Mouse (Mus musculus): Measurements from ENCODE around the gene Ccni. TPM values are rescaled to one million over a fixed set of nuclear protein-coding genes. Genes with fewer than 3 reads are reported as not detected.

Ccni gene
- total and polyA plus RNA-seq, 3 experiments, result 56.5 to 166 (median 147) TPM

- Histone ChIP-seq H3K27me3 (ENCODE audit: control insufficient read depth, insufficient read depth, low read length) (no peaks in the 10 kb centered on the region), H3K9ac (ENCODE audit: low read depth, low read length) (no peak overlapping the region), H3K4me1 (ENCODE audit: control insufficient read depth, insufficient read depth, low read length) (no peaks in the 10 kb centered on the region), H3K27ac (no peak overlapping the region), H3K79me2 (replicated peaks; ENCODE audit: control insufficient read depth, insufficient read depth, low read length) (no peaks in the 10 kb centered on the region), H3K4me3 (no peak overlapping the region), H3K36me3 (ENCODE audit: control insufficient read depth, insufficient read depth, low read length) (no peaks in the 10 kb centered on the region)
- TF ChIP-seq EP300 (IDR thresholded peaks at IDR 0.05; ENCODE audit: insufficient read depth, low read depth, low read length) (no peak), POLR2A (IDR thresholded peaks at IDR 0.05; ENCODE audit: insufficient read depth, low read depth, low read length) (no peak), CTCF (IDR thresholded peaks at IDR 0.05) (no peak)
- no peak for DNase-seq
- 56% methylated on average over 3 of the region's 3 CpGs for WGBS
- intact Hi-C loops (cut with DNase I), result no loop called here
These were observed 25.4 kb upstream of the Ccni start for GRCm38 (mm10) chr5:93231721-93232120.

- TF ChIP-seq POLR2A (IDR thresholded peaks at IDR 0.05; ENCODE audit: insufficient read depth, low read depth, low read length) (no peak), EP300 (IDR thresholded peaks at IDR 0.05; ENCODE audit: insufficient read depth, low read depth, low read length) (no peak), CTCF (IDR thresholded peaks at IDR 0.05) (no peak)
- Histone ChIP-seq H3K9ac (ENCODE audit: low read depth, low read length) (no peak overlapping the region), H3K79me2 (replicated peaks; ENCODE audit: control insufficient read depth, insufficient read depth, low read length) (no peaks in the 10 kb centered on the region), H3K4me3 (no peak overlapping the region), H3K27ac (no peak overlapping the region), H3K27me3 (ENCODE audit: control insufficient read depth, insufficient read depth, low read length) (peaks cover 2% of the 10 kb centered on the region; the same call in 1 of the 2 replicates), H3K36me3 (ENCODE audit: control insufficient read depth, insufficient read depth, low read length) (no peaks in the 10 kb centered on the region), H3K4me1 (ENCODE audit: control insufficient read depth, insufficient read depth, low read length) (no peaks in the 10 kb centered on the region)
- intact Hi-C loops (cut with DNase I), result no loop called here
- 63% methylated on average over 2 of the region's 2 CpGs for WGBS
- DNase-seq, result no peak
These were observed 23.2 kb upstream of the Ccni start for GRCm38 (mm10) chr5:93229527-93229926.

- Histone ChIP-seq H3K4me3 (no peak overlapping the region), H3K27ac (no peak overlapping the region), H3K4me1 (ENCODE audit: control insufficient read depth, insufficient read depth, low read length) (no peaks in the 10 kb centered on the region), H3K27me3 (ENCODE audit: control insufficient read depth, insufficient read depth, low read length) (peaks cover 2% of the 10 kb centered on the region; the same call in 1 of the 2 replicates), H3K36me3 (ENCODE audit: control insufficient read depth, insufficient read depth, low read length) (no peaks in the 10 kb centered on the region), H3K9ac (ENCODE audit: low read depth, low read length) (no peak overlapping the region), H3K79me2 (replicated peaks; ENCODE audit: control insufficient read depth, insufficient read depth, low read length) (no peaks in the 10 kb centered on the region)
- TF ChIP-seq CTCF (IDR thresholded peaks at IDR 0.05) (no peak), EP300 (IDR thresholded peaks at IDR 0.05; ENCODE audit: insufficient read depth, low read depth, low read length) (no peak), POLR2A (IDR thresholded peaks at IDR 0.05; ENCODE audit: insufficient read depth, low read depth, low read length) (no peak)
- WGBS, result 67% methylated on average over 3 of the region's 3 CpGs
- no peak for DNase-seq
- intact Hi-C loops (cut with DNase I), result no loop called here
These were observed 20.9 kb upstream of the Ccni start for GRCm38 (mm10) chr5:93227157-93227556.

GRCm38 (mm10) chr5:93224549-93224948 is 18.3 kb upstream of the Ccni start:
- no peak overlapping the region for H3K4me3 ChIP-seq
- no peak for DNase-seq
- H3K9ac ChIP-seq (ENCODE audit: low read depth, low read length), result no peak overlapping the region
- peaks cover 2% of the 10 kb centered on the region; the same call in 1 of the 2 replicates for H3K27me3 ChIP-seq (ENCODE audit: control insufficient read depth, insufficient read depth, low read length)
- WGBS, result 57% methylated on average over 2 of the region's 2 CpGs
- intact Hi-C loops (cut with DNase I), result no loop called here
- TF ChIP-seq CTCF (IDR thresholded peaks at IDR 0.05) (no peak), EP300 (IDR thresholded peaks at IDR 0.05; ENCODE audit: insufficient read depth, low read depth, low read length) (no peak), POLR2A (IDR thresholded peaks at IDR 0.05; ENCODE audit: insufficient read depth, low read depth, low read length) (no peak)
- no peaks in the 10 kb centered on the region for H3K79me2 ChIP-seq (replicated peaks; ENCODE audit: control insufficient read depth, insufficient read depth, low read length)
- H3K27ac ChIP-seq, result no peak overlapping the region
- no peaks in the 10 kb centered on the region for H3K36me3 ChIP-seq (ENCODE audit: control insufficient read depth, insufficient read depth, low read length)
- H3K4me1 ChIP-seq (ENCODE audit: control insufficient read depth, insufficient read depth, low read length), result peaks cover 2% of the 10 kb centered on the region

- H3K79me2 ChIP-seq (replicated peaks; ENCODE audit: control insufficient read depth, insufficient read depth, low read length), result no peaks in the 10 kb centered on the region
- WGBS, result 31% methylated on average over 3 of the region's 3 CpGs
- peaks cover 2% of the 10 kb centered on the region for H3K4me1 ChIP-seq (ENCODE audit: control insufficient read depth, insufficient read depth, low read length)
- H3K9ac ChIP-seq (ENCODE audit: low read depth, low read length), result no peak overlapping the region
- peak; percentile 40 to 41 for DNase-seq
- TF ChIP-seq EP300 (IDR thresholded peaks at IDR 0.05; ENCODE audit: insufficient read depth, low read depth, low read length), result no peak
- TF ChIP-seq CTCF (IDR thresholded peaks at IDR 0.05), result no peak
- no peak for TF ChIP-seq POLR2A (IDR thresholded peaks at IDR 0.05; ENCODE audit: insufficient read depth, low read depth, low read length)
- no peak overlapping the region for H3K27ac ChIP-seq
- H3K36me3 ChIP-seq (ENCODE audit: control insufficient read depth, insufficient read depth, low read length), result no peaks in the 10 kb centered on the region
- peaks cover 2% of the 10 kb centered on the region; the same call in 1 of the 2 replicates for H3K27me3 ChIP-seq (ENCODE audit: control insufficient read depth, insufficient read depth, low read length)
- no peak overlapping the region for H3K4me3 ChIP-seq
- intact Hi-C loops (cut with DNase I), result no loop called here
These were observed 15.4 kb upstream of the Ccni start for GRCm38 (mm10) chr5:93221661-93222060.

GRCm38 (mm10) chr5:93218375-93218774 is 12.1 kb upstream of the Ccni start:
- Histone ChIP-seq H3K27me3 (ENCODE audit: control insufficient read depth, insufficient read depth, low read length) (no peaks in the 10 kb centered on the region), H3K9ac (ENCODE audit: low read depth, low read length) (no peak overlapping the region), H3K79me2 (replicated peaks; ENCODE audit: control insufficient read depth, insufficient read depth, low read length) (no peaks in the 10 kb centered on the region), H3K36me3 (ENCODE audit: control insufficient read depth, insufficient read depth, low read length) (no peaks in the 10 kb centered on the region), H3K4me1 (ENCODE audit: control insufficient read depth, insufficient read depth, low read length) (peaks cover 2% of the 10 kb centered on the region), H3K4me3 (no peak overlapping the region), H3K27ac (no peak overlapping the region)
- TF ChIP-seq POLR2A (IDR thresholded peaks at IDR 0.05; ENCODE audit: insufficient read depth, low read depth, low read length) (no peak), EP300 (IDR thresholded peaks at IDR 0.05; ENCODE audit: insufficient read depth, low read depth, low read length) (no peak), CTCF (IDR thresholded peaks at IDR 0.05) (no peak)
- WGBS, result 82% methylated on average over 3 of the region's 3 CpGs
- no peak for DNase-seq
- intact Hi-C loops (cut with DNase I), result no loop called here

Measured in heart, adult 2 months (tissue).